Mouse (Mus musculus) brown adipose tissue, adult 24 weeks (tissue): ENCODE measurements at regions not wholly inside any gene's neighbourhood (a gene's known extent, or its start where the extent isn't known, plus 50 kb on each side); places are given as distances from the start of the nearest gene placed in this dataset.
A peak's percentile ranks its signal among the peaks of the same experiment; 100 is the strongest.

Source experiments
- H3K27ac ChIP-seq: fragments of 200-500 bp; replicated peaks from 2 replicates; pipeline ENCODE4 v1.5.1; 2012; ENCODE audit warnings: low read depth, mild to moderate bottlenecking, low read length
- H3K4me1 ChIP-seq: fragments of 200-500 bp; 2 replicates; pipeline ENCODE4 v1.6.1; 2012; ENCODE audit warnings: low read length, mixed read lengths; ENCODE audit not compliant: control insufficient read depth, insufficient read depth, insufficient read length
- H3K4me3 ChIP-seq: fragments of 200-500 bp; 2 replicates; pipeline ENCODE4 v1.5.1; 2012; ENCODE audit warnings: low read depth, mild to moderate bottlenecking, low read length, moderate library complexity; ENCODE audit not compliant: insufficient read depth

GRCm38 (mm10) chr16:87295727-87296126 lies 58.3 kb upstream of the N6amt1 start:
- Histone ChIP-seq H3K4me3 (no peak overlapping the region), H3K4me1 (no peaks in the 10 kb centered on the region), H3K27ac (no peak overlapping the region)

- Histone ChIP-seq H3K4me1 (no peaks in the 10 kb centered on the region), H3K4me3 (no peak overlapping the region), H3K27ac (no peak overlapping the region)
Observed at GRCm38 (mm10) chr16:87292826-87293225, 61.2 kb upstream of the N6amt1 start.

GRCm38 (mm10) chr16:87291716-87292115 lies 62.3 kb upstream of the N6amt1 start:
- no peak overlapping the region for H3K27ac ChIP-seq

GRCm38 (mm10) chr16:87285639-87286038 lies 68.3 kb upstream of the N6amt1 start:
- Histone ChIP-seq H3K4me3 (no peak overlapping the region), H3K27ac (no peak overlapping the region), H3K4me1 (no peaks in the 10 kb centered on the region)

More at GRCm38 (mm10) chr16:87291716-87292115, 62.3 kb upstream of the N6amt1 start:
- Histone ChIP-seq H3K4me1 (no peaks in the 10 kb centered on the region), H3K4me3 (no peak overlapping the region)

- Histone ChIP-seq H3K4me1 (no peaks in the 10 kb centered on the region), H3K4me3 (no peak overlapping the region), H3K27ac (no peak overlapping the region)
Observed at GRCm38 (mm10) chr16:87284835-87285510, 69.0 kb upstream of the N6amt1 start.

- Histone ChIP-seq H3K4me3 (no peak overlapping the region), H3K27ac (no peak overlapping the region), H3K4me1 (no peaks in the 10 kb centered on the region)
Observed at GRCm38 (mm10) chr16:87278518-87278917, 75.5 kb upstream of the N6amt1 start.

DNA sequence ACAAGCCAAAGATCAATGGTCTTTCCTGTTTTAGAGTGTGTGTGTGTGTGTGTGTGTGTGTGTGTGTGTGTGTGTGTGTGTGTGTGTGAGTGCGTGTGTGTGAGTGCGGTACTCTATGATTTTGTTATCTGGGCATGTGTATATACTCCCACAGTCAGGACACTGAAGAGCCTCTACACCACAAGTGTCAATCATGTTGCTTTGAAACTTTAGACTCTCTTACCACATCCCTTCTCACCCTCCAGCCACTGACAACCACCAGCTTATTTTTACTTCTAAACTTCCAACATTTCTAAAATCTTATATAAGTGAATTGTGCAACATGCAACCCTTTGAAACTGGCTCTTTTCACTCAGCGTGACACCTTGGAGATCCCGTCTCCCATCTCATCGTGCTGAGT lies 81.6 kb upstream of the N6amt1 start:
- Histone ChIP-seq H3K27ac (no peak overlapping the region), H3K4me1 (no peaks in the 10 kb centered on the region), H3K4me3 (no peak overlapping the region)

- H3K27ac ChIP-seq, result no peak overlapping the region
- H3K4me1 ChIP-seq, result no peaks in the 10 kb centered on the region
- H3K4me3 ChIP-seq, result no peak overlapping the region
Observed at GRCm38 (mm10) chr16:87267954-87268804, 85.8 kb upstream of the N6amt1 start.

DNA sequence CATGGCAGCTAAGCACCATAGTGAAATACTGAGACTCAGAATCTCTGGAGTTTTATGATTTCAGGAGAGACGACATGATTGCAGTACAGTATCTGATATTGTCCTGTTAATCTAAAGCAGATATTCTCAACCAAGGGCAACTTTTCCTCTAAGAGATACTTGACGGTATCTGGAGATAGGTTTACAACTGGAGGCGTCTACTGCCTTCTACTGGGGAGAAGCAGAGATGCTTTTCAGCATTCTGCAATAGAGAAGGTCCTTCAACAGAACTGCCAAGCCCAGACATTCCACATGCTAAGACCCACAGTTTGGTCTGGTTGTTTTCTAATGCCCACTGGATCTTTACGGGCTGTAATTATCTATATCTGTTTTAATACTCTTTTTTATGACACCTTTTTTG lies 86.5 kb upstream of the N6amt1 start:
- Histone ChIP-seq H3K4me1 (no peaks in the 10 kb centered on the region), H3K4me3 (no peak overlapping the region), H3K27ac (no peak overlapping the region)

DNA sequence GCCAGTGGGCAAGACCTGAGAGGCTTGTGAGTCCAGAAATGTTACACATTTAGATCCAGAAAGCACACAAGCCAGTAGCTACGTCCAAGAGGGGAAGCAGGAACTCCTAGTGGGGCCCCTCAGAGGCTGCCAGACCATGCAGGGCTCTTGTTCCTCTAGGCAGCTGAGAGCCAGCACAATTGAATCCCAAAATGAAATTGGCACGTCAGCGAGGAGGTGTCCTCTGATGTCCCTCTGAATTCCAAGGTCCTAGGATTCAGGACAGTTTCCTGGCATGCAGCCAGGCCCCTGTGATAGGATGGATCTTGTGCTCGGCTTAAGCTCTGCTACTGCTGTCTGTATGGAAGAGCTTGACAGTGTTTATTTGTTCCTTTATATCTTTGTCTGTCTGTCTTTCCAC lies 90.4 kb upstream of the N6amt1 start:
- Histone ChIP-seq H3K27ac (no peak overlapping the region), H3K4me3 (no peak overlapping the region), H3K4me1 (no peaks in the 10 kb centered on the region; the same call in 1 of the 2 replicates)

DNA sequence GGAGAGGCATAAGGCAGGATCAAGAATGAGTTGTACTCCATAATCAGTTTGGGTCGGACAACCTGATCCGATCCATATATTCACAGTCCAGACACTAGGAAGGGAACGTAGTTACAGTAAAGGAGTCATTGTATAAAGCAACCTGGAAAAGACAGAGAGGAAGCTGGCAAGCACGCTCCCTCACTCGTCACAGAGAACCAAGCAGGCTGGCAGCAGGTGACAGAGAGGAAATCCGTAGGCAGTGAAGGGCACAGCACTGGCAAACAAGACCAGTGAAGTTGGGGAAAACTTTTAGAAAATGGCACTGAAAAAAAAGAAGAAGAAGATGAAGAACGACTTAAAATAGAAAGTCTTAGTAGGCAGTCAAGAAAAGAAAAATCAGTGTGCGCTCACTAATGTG lies 90.9 kb upstream of the N6amt1 start:
- H3K4me1 ChIP-seq, result no peaks in the 10 kb centered on the region; the same call in 1 of the 2 replicates
- no peak overlapping the region for H3K4me3 ChIP-seq
- no peak overlapping the region for H3K27ac ChIP-seq

GRCm38 (mm10) chr16:87262497-87262896 lies 91.5 kb upstream of the N6amt1 start:
- H3K4me3 ChIP-seq, result no peak overlapping the region
- H3K4me1 ChIP-seq, result no peaks in the 10 kb centered on the region; the same call in 1 of the 2 replicates
- H3K27ac ChIP-seq, result 0 out of 2 replicates have a peak overlapping the region, but pooled peaks have one; percentile 26

DNA sequence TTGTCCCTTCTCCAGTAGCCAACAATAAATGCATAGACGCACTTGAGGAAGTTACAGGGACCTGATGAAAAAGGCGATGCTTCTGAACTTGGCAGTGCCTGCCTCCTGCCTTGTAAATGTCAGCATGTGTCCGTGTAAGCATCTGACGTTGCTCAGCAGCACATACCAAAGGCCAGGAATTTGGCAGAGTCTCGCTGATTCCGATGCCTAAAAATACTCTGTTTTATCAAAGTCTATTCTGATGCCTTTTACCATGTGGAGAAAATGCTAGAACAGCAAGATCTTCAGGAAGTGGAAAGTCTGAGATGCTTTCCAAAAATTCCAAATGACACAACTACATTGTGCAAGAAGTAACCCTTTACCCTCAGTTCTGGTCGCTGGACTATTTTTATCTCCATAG lies 92.5 kb upstream of the N6amt1 start:
- no peak overlapping the region for H3K27ac ChIP-seq
- H3K4me3 ChIP-seq, result no peak overlapping the region
- H3K4me1 ChIP-seq, result no peaks in the 10 kb centered on the region; the same call in 1 of the 2 replicates

- H3K27ac ChIP-seq, result no peak overlapping the region
- H3K4me3 ChIP-seq, result no peak overlapping the region
- no peaks in the 10 kb centered on the region for H3K4me1 ChIP-seq
Observed at GRCm38 (mm10) chr16:87254736-87255135, 99.2 kb upstream of the N6amt1 start.

- Histone ChIP-seq H3K4me1 (no peaks in the 10 kb centered on the region), H3K27ac (no peak overlapping the region)
Observed at GRCm38 (mm10) chr16:87250531-87250930, 103.5 kb upstream of the N6amt1 start.

DNA sequence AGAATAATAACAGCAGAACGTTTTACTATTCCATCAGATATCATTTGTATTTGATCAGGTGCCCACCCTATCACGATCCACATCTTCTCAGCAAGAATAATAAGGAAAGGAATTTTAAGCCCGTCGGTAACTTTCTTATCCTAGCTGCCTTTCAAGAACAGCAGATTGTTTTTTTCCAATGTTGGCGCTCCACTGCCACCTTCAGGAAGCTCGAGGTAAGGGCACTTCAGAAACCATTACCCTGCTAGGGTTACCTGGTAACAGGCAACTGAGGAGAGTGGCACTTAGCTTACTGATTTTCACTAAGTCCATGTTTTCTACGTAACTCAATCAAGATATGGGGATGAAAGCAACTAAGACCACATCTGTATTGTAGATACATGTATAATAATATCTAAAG lies 104.1 kb upstream of the N6amt1 start:
- Histone ChIP-seq H3K27ac (no peak overlapping the region), H3K4me3 (no peak overlapping the region), H3K4me1 (no peaks in the 10 kb centered on the region)

More at GRCm38 (mm10) chr16:87250531-87250930, 103.5 kb upstream of the N6amt1 start:
- H3K4me3 ChIP-seq, result no peak overlapping the region
